Mouse (Mus musculus): ENCODE data around the gene Nudt21.
A peak's percentile ranks its signal among the peaks of the same experiment; 100 is the strongest.

Gene Nudt21

GRCm38 (mm10) chr8:94036944-94037524 lies at the start of gene Nudt21, which contains the start of gene Ogfod1:
TSS of gene Nudt21 (minus strand) at chr8:94037031.
TSS of gene Ogfod1 (plus strand) at chr8:94037198.
- DNase-seq: peak; percentile 98

GRCm38 (mm10) chr8:94076461-94077192 lies 39.8 kb upstream of the Nudt21 start:
- DNase-seq: no peak

- DNase-seq: no peak
Measured at GRCm38 (mm10) chr8:94068793-94069192, 32.0 kb upstream of the Nudt21 start.

DNA sequence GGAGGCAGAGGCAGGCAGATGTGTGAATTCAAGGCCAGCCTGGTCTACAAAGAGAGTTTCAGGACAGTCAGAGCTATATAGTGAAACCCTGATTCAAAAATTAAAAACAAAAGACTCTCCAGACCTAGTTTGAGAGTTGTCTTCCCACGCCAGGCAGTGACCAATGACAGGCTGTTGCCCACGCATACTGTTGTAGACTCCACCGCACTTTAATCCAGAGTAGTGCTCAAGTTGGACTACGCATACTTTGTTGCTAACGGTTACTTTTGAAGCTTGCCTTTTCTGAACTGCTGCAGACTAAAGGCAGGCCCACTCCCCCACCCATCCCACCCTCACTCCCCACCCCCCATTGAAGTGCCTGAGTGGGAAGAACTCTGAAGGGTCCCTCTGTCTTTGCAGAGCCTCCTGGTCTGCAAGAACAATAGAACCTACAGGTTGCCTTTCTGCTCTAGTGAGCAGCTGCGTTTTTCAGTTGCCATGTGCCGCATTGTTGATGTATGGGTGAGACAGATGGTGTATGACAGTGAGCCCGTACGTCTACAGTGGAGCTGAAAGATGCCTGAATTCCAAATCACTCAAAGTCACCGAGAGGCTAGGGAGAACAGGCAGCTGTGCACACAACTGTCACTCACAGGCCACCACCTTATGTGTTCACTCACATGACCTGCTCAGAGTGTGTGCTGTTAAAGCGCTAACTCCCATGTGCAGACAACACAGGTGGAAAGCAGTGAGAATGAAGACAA lies 29.5 kb upstream of the Nudt21 start:
- no peak for DNase-seq

DNA sequence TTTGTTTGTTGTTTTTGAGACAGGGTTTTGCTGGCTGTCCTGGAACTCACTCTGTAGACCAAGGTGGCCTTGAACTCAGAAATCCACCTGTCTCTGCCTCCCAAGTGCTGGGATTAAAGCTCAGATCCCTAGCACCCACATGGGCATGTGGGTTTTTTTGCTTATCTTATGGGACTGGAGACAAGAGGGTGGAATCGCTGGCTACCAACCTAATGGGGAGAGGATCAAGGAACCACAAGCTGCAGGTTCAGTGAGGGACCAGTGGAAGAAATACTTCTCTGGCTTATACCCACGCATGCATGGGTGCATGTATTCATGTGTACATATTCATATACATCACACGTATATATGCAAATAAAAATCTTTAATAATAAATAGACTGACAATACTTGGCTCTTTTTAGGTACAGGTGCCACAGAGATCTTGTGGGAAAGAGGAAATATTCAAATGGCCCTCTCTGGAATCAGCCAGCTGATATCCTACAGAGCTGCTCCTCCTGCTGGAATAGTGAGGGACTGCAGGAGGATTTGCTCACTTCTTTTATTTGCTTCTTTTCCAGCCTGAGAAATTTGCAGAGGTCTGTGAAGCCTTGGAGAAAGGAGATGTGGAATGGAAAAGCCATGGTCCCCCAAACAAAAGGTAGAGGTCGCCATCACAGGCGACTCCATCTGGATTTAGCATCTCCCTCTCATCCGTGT lies 20.5 kb upstream of the Nudt21 start:
- DNase-seq: peak; percentile 66

DNA sequence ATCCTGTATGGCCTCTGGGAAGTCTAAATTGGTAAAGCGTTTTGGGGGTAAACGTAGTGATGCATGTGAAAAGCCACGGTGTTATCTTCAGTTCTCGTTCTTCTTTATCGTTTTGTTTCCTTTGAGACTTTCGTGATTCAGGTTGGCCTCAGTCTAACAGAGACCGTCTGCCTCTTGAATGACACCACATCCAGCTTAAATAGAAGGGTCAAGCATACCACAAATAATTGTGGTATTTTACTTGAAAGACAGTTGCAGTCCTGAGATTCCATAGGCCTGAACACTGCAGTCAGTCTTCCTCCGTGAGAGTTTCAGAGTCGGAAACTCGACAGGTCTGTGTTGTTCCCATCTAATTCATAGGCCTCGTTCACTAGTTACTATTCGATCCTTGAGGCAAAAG lies 15.9 kb upstream of the Nudt21 start:
- no peak for DNase-seq

DNA sequence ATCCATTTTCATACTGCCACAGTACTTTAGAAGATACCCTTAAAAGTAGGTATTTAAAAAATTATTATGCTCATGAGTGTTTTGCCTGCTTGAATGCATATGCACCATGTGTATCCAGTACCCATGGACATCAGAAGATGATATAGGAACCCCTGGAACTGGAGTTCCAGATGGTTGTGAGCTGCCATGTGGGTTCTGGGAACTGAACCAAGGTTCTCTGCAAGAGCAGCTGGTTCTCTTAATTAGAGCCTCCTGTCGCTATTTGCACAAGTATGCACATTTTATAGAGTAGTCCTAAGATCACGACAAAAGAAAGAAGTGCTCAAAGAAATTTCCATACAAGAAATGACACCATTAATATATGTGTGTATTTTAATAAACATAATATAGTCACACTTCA lies 11.0 kb upstream of the Nudt21 start:
- peak; percentile 32 for DNase-seq

DNA sequence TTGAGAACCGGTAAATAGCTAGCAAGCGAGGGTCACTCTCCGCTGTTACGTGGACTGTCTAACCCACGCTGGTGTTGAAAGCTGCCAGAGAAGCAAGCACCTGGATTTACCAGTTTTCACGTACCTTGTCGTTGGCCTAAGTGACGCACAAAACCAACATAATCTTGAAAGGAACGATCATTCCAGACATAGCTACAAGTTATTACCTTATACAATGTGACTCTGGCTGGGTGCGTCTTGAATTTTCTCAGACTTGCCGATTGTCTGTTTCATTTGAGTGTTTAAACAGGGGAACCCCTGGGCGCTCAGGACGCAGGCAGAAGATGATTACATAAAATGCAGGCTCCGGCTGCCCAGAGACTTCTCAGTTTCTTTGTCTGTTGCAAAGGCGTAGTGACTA lies 975 bp upstream of the Nudt21 start:
- DNase-seq: no peak

- DNase-seq: peak; percentile 79
Measured at GRCm38 (mm10) chr8:94036541-94036940, 290 bp downstream of the Nudt21 start.

DNA sequence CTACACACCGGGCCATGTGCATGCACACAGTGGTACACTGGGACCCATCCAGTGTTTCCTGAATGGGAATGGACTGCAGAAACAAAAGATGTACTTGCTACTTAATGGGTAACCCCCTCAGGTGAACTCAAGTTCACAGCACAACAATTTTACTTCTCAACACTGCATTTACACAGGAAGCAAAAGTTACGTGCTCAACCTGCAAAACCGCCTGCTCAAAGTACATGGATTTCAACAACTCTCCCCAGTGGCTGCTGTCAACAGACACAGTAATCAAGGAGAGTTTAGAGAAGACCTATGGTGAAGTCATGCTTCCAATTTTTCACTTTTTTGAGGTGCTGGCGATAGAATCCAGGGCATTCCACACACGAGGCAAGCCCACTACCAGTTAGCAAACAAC lies 1.6 kb downstream of the Nudt21 start:
- no peak for DNase-seq

DNA sequence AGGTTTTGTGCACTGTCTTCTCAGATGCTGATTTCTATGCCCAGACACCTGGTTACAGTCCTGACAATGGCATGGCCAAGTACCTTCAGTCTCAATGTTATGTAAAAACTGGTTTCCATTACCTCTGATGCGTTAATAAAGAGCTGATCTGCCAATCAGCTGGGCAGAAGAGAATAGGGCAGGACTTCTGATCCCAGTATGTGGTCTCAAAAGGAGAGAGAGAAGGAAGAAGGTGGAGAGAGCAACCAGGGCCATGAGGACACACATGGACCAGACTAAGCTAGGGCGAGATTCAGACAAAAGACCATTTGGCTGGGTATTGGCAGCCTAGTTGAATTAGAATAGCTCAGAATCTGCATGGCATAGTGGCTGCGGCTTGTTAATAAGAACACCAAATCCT lies 3.2 kb downstream of the Nudt21 start:
- DNase-seq: no peak

DNA sequence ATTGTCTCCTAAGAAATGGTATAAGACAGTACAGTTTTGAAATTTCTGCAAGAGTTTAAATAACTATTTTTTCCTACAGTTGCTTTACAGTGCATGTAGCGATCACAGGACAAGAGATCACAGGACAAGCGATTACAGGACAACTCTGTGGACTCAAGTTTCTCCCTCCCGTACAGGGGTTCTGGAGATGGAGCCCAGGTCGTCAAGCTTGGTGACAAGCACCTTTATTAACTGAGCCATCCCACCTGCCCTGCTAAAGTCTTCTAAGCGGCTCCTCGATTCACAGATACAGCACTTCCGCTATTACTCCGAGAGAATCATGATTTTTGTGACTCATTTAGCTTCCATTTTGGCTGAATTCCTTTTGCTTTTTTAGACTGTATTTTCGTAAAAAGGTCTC lies 7.1 kb downstream of the Nudt21 start:
- no peak for DNase-seq

- DNase-seq: no peak
Measured at GRCm38 (mm10) chr8:94023916-94024315, 12.9 kb downstream of the Nudt21 start.

- no peak for DNase-seq
Measured at GRCm38 (mm10) chr8:94013026-94013612, 23.7 kb downstream of the Nudt21 start.

- peak; percentile 68 for DNase-seq
Measured at GRCm38 (mm10) chr8:94012013-94012951, 24.5 kb downstream of the Nudt21 start, which contains the start of gene Amfr. TSS of gene Amfr (minus strand) at chr8:94012842.

- peak; percentile 42 for DNase-seq
Measured at GRCm38 (mm10) chr8:94011076-94012012, 25.5 kb downstream of the Nudt21 start.

DNA sequence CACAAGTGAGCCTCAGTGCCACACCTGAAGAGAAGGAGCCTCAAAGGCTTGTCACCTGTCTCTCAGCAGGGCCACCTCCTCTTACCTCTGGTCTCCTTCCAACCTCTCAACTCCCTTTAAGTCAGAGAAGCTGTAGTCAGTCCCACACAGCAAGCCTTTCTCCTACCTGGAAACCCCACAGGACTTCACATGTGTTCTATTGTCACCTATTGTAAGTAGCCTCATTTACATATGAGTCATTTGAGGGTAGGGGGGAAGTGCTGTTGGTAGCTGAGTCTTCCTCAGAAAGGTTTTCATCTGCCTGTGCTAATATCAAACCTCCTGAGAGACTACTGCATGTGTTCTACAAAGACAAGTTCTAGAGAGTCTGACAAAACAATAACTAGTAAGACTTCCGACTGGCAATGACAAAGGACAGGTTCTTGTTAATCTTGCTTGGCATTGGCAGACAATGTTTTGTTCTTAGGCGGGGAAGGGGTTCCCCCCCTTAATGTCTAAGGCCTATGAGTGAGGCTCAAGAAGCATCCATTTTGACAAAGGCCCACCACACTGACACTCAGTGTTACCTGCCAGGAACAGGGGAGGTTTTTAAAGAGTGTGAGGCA lies 26.6 kb downstream of the Nudt21 start:
- peak; percentile 26 for DNase-seq

- DNase-seq: no peak
Measured at GRCm38 (mm10) chr8:94009243-94009845, 27.5 kb downstream of the Nudt21 start.

- DNase-seq: no peak
Measured at GRCm38 (mm10) chr8:94004139-94004538, 32.7 kb downstream of the Nudt21 start.

DNA sequence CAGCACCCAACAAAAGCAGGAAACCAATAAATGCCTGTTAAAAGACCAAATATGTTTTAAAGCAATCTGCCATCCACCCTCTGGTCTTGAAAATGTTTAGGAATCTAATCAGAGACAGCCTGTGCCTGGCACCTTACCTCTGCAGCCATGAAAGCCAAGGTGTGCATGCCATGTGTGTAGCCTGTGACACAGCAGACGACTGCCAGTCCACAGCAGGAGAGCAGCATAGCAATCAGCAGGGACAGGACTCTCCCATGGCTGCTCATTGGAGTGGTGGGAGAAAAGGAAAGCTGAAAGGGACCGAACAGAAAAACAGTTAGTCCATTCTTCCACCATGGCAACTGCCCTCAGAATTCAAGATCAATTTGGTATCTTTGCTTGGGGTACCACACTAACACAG lies 37.9 kb downstream of the Nudt21 start:
- DNase-seq: no peak
